Mouse (Mus musculus): ENCODE measurements around the gene Clic4.

- no peak for TF ChIP-seq CTCF (IDR thresholded peaks at IDR 0.05; ENCODE audit: control insufficient read depth, insufficient read depth, low read length)
- no peak for TF ChIP-seq POLR2A (IDR thresholded peaks at IDR 0.05; ENCODE audit: borderline replicate concordance, control insufficient read depth, low read depth, low read length)
These were observed 101.2 kb downstream of the Clic4 start for GRCm38 (mm10) chr4:135171304-135171875.
